Mouse (Mus musculus): ENCODE results near the gene Rtn4rl2. TPM values are rescaled to one million over a fixed set of nuclear protein-coding genes. Genes with fewer than 3 reads are reported as not detected.

Gene Rtn4rl2
- polyA plus RNA-seq, 1 experiment from 2014 or later: 7.9 TPM

- H3K27me3 ChIP-seq: peaks cover 5% of the 10 kb centered on the region; the same call in 1 of the 2 replicates
- ATAC-seq (ENCODE audit: low FRiP score): no peak
- WGBS: 88% methylated on average over 7 of the region's 7 CpGs
- H3K4me3 ChIP-seq (replicated peaks): no peak overlapping the region
- no peak overlapping the region for H3K4me2 ChIP-seq
- no peak overlapping the region for H3K9ac ChIP-seq
- no peaks in the 10 kb centered on the region for H3K4me1 ChIP-seq
- H3K9me3 ChIP-seq: no peaks in the 10 kb centered on the region
- H3K36me3 ChIP-seq (replicated peaks): peaks cover 33% of the 10 kb centered on the region
- H3K27ac ChIP-seq: no peak overlapping the region
Measured at GRCm38 (mm10) chr2:84859991-84860780, 26.3 kb downstream of the Rtn4rl2 start.

- H3K27me3 ChIP-seq: no peaks in the 10 kb centered on the region
- H3K4me2 ChIP-seq: no peak overlapping the region
- no peaks in the 10 kb centered on the region for H3K4me1 ChIP-seq
- H3K4me3 ChIP-seq (replicated peaks): no peak overlapping the region
- no peaks in the 10 kb centered on the region for H3K9me3 ChIP-seq
- WGBS: 100% methylated on average over 1 of the region's 1 CpGs
- peaks cover 36% of the 10 kb centered on the region for H3K36me3 ChIP-seq (replicated peaks)
- ATAC-seq (ENCODE audit: low FRiP score): no peak
- H3K9ac ChIP-seq: no peak overlapping the region
- no peak overlapping the region for H3K27ac ChIP-seq
Measured at GRCm38 (mm10) chr2:84858551-84858950, 28.0 kb downstream of the Rtn4rl2 start.

- Histone ChIP-seq H3K9me3 (no peaks in the 10 kb centered on the region), H3K4me1 (peaks cover 6% of the 10 kb centered on the region), H3K9ac (no peak overlapping the region), H3K4me2 (no peak overlapping the region), H3K36me3 (replicated peaks) (peaks cover 31% of the 10 kb centered on the region), H3K27ac (no peak overlapping the region), H3K27me3 (no peaks in the 10 kb centered on the region), H3K4me3 (replicated peaks) (no peak overlapping the region)
- ATAC-seq (ENCODE audit: low FRiP score): 0 out of 2 replicates have a peak, but pooled peaks have one; percentile 59
- WGBS: 62% methylated on average over 2 of the region's 2 CpGs
Measured at GRCm38 (mm10) chr2:84855732-84856131, 30.8 kb downstream of the Rtn4rl2 start.

GRCm38 (mm10) chr2:84851130-84852040 is 35.1 kb downstream of the Rtn4rl2 start:
- peak overlapping the region; percentile 8; the same call in 1 of the 2 replicates for H3K4me2 ChIP-seq
- H3K27me3 ChIP-seq: no peaks in the 10 kb centered on the region
- peak; percentile 34; the same call in 1 of the 2 replicates for ATAC-seq (ENCODE audit: low FRiP score)
- WGBS: 30% methylated on average over 23 of the region's 23 CpGs
- peaks cover 14% of the 10 kb centered on the region for H3K4me1 ChIP-seq
- no peak overlapping the region for H3K27ac ChIP-seq
- no peaks in the 10 kb centered on the region for H3K9me3 ChIP-seq
- peaks cover 21% of the 10 kb centered on the region for H3K36me3 ChIP-seq (replicated peaks)
- H3K4me3 ChIP-seq (replicated peaks): no peak overlapping the region
- H3K9ac ChIP-seq: no peak overlapping the region

GRCm38 (mm10) chr2:84850407-84851129 is 35.9 kb downstream of the Rtn4rl2 start:
- H3K9me3 ChIP-seq: no peaks in the 10 kb centered on the region
- H3K4me3 ChIP-seq (replicated peaks): no peak overlapping the region
- peaks cover 14% of the 10 kb centered on the region for H3K4me1 ChIP-seq
- ATAC-seq (ENCODE audit: low FRiP score): no peak; the same call in 1 of the 2 replicates
- WGBS: 63% methylated on average over 7 of the region's 7 CpGs
- H3K27me3 ChIP-seq: no peaks in the 10 kb centered on the region
- peaks cover 21% of the 10 kb centered on the region for H3K36me3 ChIP-seq (replicated peaks)
- no peak overlapping the region for H3K9ac ChIP-seq
- no peak overlapping the region for H3K4me2 ChIP-seq
- no peak overlapping the region for H3K27ac ChIP-seq

- WGBS: 88% methylated on average over 1 of the region's 1 CpGs
- Histone ChIP-seq H3K27ac (no peak overlapping the region), H3K4me2 (no peak overlapping the region), H3K36me3 (replicated peaks) (peaks cover 11% of the 10 kb centered on the region; the same call in 1 of the 2 replicates), H3K27me3 (no peaks in the 10 kb centered on the region), H3K4me3 (replicated peaks) (no peak overlapping the region), H3K9me3 (no peaks in the 10 kb centered on the region), H3K9ac (no peak overlapping the region), H3K4me1 (peaks cover 20% of the 10 kb centered on the region)
- no peak for ATAC-seq (ENCODE audit: low FRiP score)
Measured at GRCm38 (mm10) chr2:84845226-84845625, 41.3 kb downstream of the Rtn4rl2 start.

- no peak overlapping the region for H3K4me2 ChIP-seq
- H3K4me3 ChIP-seq (replicated peaks): no peak overlapping the region
- no peak for ATAC-seq (ENCODE audit: low FRiP score)
- peaks cover 32% of the 10 kb centered on the region for H3K4me1 ChIP-seq
- no peaks in the 10 kb centered on the region for H3K9me3 ChIP-seq
- H3K27ac ChIP-seq: no peak overlapping the region
- WGBS: 86% methylated on average over 6 of the region's 6 CpGs
- no peak overlapping the region for H3K9ac ChIP-seq
- H3K36me3 ChIP-seq (replicated peaks): peaks cover 7% of the 10 kb centered on the region; the same call in 1 of the 2 replicates
- peaks cover 14% of the 10 kb centered on the region for H3K27me3 ChIP-seq
Measured at GRCm38 (mm10) chr2:84843654-84844053, 42.9 kb downstream of the Rtn4rl2 start.

- Histone ChIP-seq H3K36me3 (replicated peaks) (peaks cover 3% of the 10 kb centered on the region; the same call in 1 of the 2 replicates), H3K9me3 (no peaks in the 10 kb centered on the region), H3K4me1 (peaks cover 34% of the 10 kb centered on the region), H3K27me3 (peaks cover 32% of the 10 kb centered on the region), H3K4me3 (replicated peaks) (0 out of 2 replicates have a peak overlapping the region, but pooled peaks have one; percentile 48), H3K27ac (no peak overlapping the region), H3K9ac (no peak overlapping the region), H3K4me2 (peak overlapping the region; percentile 94)
- ATAC-seq (ENCODE audit: low FRiP score): no peak
Measured at GRCm38 (mm10) chr2:84841905-84842304, 44.6 kb downstream of the Rtn4rl2 start.

GRCm38 (mm10) chr2:84840748-84841563 is 45.6 kb downstream of the Rtn4rl2 start:
- Histone ChIP-seq H3K9me3 (no peaks in the 10 kb centered on the region), H3K4me3 (replicated peaks) (peak overlapping the region; percentile 48), H3K27ac (peak overlapping the region; percentile 82), H3K36me3 (replicated peaks) (no peaks in the 10 kb centered on the region; the same call in 1 of the 2 replicates), H3K4me1 (peaks cover 34% of the 10 kb centered on the region), H3K9ac (peak overlapping the region; percentile 73), H3K27me3 (peaks cover 37% of the 10 kb centered on the region), H3K4me2 (peak overlapping the region; percentile 94)
- WGBS: 8% methylated on average over 17 of the region's 17 CpGs
- peak; percentile 2; the same call in 1 of the 2 replicates for ATAC-seq (ENCODE audit: low FRiP score)

- peak overlapping the region; percentile 94 for H3K4me2 ChIP-seq
- H3K4me3 ChIP-seq (replicated peaks): peak overlapping the region; percentile 48
- H3K36me3 ChIP-seq (replicated peaks): no peaks in the 10 kb centered on the region; the same call in 1 of the 2 replicates
- peak overlapping the region; percentile 73 for H3K9ac ChIP-seq
- H3K27ac ChIP-seq: peak overlapping the region; percentile 82
- ATAC-seq (ENCODE audit: low FRiP score): peak; percentile 89
- peaks cover 34% of the 10 kb centered on the region for H3K4me1 ChIP-seq
- H3K9me3 ChIP-seq: no peaks in the 10 kb centered on the region
- H3K27me3 ChIP-seq: peaks cover 37% of the 10 kb centered on the region
- under 1% methylated on average over 54 of the region's 54 CpGs for WGBS
Measured at GRCm38 (mm10) chr2:84840016-84840747, 46.3 kb downstream of the Rtn4rl2 start.

Measured in forebrain, embryonic 12.5 days (tissue).